Mouse (Mus musculus) stomach, postnatal 0 days (tissue): ENCODE data around the gene Slc44a4. TPM values are rescaled to one million over a fixed set of nuclear protein-coding genes. Genes with fewer than 3 reads are reported as not detected.
"Not testable (repeated sequence)": the region's sequence is repeated elsewhere in the genome, so short reads cannot be mapped to it uniquely, and the experiment has no call there.

Experiments used
- ATAC-seq: fragments of 200-750 bp; cut with Nextera tagmentation; 2 replicates; pipeline ENCODE4 v1.8.0; 2017; ENCODE audit not compliant: low FRiP score, low TSS enrichment
- DNase-seq: peaks from one replicate; pipeline ENCODE4 v3.0.0-alpha.2; 2016; ENCODE audit warnings: low spot score
- H3K27ac ChIP-seq: fragments of 300-500 bp; sonication (generic); replicated peaks from 2 replicates; pipeline ENCODE4 v1.5.1; 2014; ENCODE audit warnings: mild to moderate bottlenecking, control low read depth
- H3K27me3 ChIP-seq: fragments of 300-500 bp; sonication (generic); 2 replicates; pipeline ENCODE4 v1.6.1; 2014; ENCODE audit warnings: low read length; ENCODE audit not compliant: control insufficient read depth, insufficient read depth
- H3K36me3 ChIP-seq: fragments of 300-500 bp; sonication (generic); 2 replicates; pipeline ENCODE4 v1.6.1; 2014; ENCODE audit warnings: low read length, mixed read lengths; ENCODE audit not compliant: control insufficient read depth, insufficient read depth
- H3K4me1 ChIP-seq: fragments of 300-500 bp; sonication (generic); replicated peaks from 2 replicates; pipeline ENCODE4 v1.6.1; 2014; ENCODE audit warnings: antibody characterized with exemption; ENCODE audit not compliant: control insufficient read depth, insufficient read depth
- H3K4me2 ChIP-seq: fragments of 300-500 bp; sonication (generic); replicated peaks from 2 replicates; pipeline ENCODE4 v1.6.1; 2014; ENCODE audit warnings: low read depth, mild to moderate bottlenecking, control low read depth, moderate library complexity
- H3K4me3 ChIP-seq: fragments of 300-500 bp; sonication (generic); 2 replicates; pipeline ENCODE4 v1.5.1; 2014; ENCODE audit warnings: low read depth, low read length, control low read depth
- H3K9ac ChIP-seq: fragments of 300-500 bp; sonication (generic); 2 replicates; pipeline ENCODE4 v1.6.1; 2014; ENCODE audit warnings: mild to moderate bottlenecking, low read length, control low read depth, mixed read lengths
- H3K9me3 ChIP-seq: fragments of 300-500 bp; sonication (generic); 2 replicates; pipeline ENCODE4 v1.6.1; 2016; ENCODE audit warnings: low read length; ENCODE audit not compliant: control insufficient read depth
- CTCF ChIP-seq: IDR thresholded peaks from 2 replicates; pipeline ENCODE4 v1.5.1; 2016; ENCODE audit warnings: antibody characterized with exemption, low read depth, mild to moderate bottlenecking, moderate library complexity
- EP300 ChIP-seq: optimal IDR thresholded peaks from 2 replicates; pipeline ENCODE3; 2016; ENCODE audit warnings: antibody characterized with exemption
- WGBS: fragments of 180-500 bp; shearing (Covaris S2); extraction: QIAGEN DNeasy Blood & Tissue Kit; methylation state at CpG from one replicate; pipeline ENCODE4 v1.1.7; 2014; 5-methylcytosine and 5-hydroxymethylcytosine counted together
- polyA plus RNA-seq: library from polyadenylated mRNA; unstranded; fragments of >200 nt; fragmentation: Nextera tagmentation; extraction: Ambion mirVana; gene quantifications from 2 replicates; pipeline ENCODE4 v1.2.1, GENCODE M21; 2015

Slc44a4 gene
- polyA plus RNA-seq, 1 experiment from 2014 or later, result 31.2 TPM

DNA sequence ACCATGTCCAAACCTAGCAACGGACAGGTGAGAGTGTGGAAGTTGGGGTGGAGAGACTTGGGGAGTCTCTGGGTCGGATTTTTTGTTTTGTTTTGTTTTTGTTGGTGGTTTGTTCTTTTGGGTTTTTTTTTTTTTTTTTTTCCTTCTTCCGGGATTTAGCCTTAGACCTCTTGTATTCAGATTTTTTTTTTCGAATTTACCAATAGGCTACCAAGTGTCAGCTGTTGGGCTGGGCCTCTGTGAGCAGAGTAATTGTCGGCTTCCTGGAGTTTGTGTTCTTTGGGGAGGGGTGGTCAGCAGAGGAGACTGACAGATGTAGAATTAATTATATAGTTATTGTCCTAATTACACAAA lies 14.4 kb upstream of the Slc44a4 start:
- Histone ChIP-seq H3K4me1 (no peaks in the 10 kb centered on the region), H3K27ac (peak overlapping the region; percentile 97), H3K27me3 (no peaks in the 10 kb centered on the region), H3K36me3 (peaks cover 10% of the 10 kb centered on the region; the same call in 1 of the 2 replicates), H3K4me2 (peak overlapping the region; percentile 91), H3K4me3 (peak overlapping the region; percentile 88), H3K9me3 (no peaks in the 10 kb centered on the region), H3K9ac (peak overlapping the region; percentile 93)
- WGBS, result 0% methylated on average over 5 of the region's 5 CpGs
- DNase-seq, result no peak
- TF ChIP-seq CTCF (no peak), EP300 (no peak)
- no peak for ATAC-seq

DNA sequence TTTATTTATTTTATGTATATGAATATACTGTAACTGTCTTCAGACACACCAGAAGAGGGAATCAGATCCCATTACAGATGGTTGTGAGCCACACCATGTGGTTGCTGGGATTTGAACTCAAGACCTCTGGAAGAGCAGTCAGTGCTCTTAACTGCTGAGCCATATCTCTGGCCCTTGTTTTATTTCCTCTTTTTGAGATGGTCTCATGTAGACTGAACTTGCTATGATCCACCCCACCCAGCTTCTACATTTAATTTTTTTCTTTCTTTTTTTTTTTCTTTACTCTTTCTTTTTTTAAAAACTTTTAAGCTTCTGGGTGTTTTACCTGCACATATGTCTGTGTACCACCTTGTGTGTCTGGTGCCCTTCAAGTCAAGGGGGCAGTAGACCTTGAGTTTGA lies 13.4 kb upstream of the Slc44a4 start:
- DNase-seq, H3K9me3 ChIP-seq, H3K4me1 ChIP-seq, ATAC-seq, H3K4me2 ChIP-seq, H3K27me3 ChIP-seq, H3K27ac ChIP-seq, H3K4me3 ChIP-seq, H3K9ac ChIP-seq: not testable (repeated sequence)
- peaks cover 17% of the 10 kb centered on the region for H3K36me3 ChIP-seq

DNA sequence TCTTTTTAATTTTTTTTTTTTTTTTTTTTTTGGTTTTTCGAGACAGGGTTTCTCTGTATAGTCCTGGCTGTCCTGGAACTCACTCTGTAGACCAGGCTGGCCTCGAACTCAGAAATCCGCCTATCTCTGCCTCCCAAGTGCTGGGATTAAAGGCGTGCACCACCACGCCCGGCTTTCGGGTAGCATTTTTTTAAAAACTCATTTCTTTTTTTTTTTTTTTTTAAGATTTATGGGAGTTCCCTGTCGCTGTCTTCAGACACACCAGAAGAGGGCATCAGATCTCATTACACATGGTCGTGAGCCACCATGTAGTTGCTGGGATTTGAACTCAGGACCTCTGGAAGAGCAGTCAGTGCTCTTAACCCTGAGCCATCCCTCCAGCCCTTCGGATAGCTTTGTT lies 12.3 kb upstream of the Slc44a4 start:
- H3K9ac ChIP-seq, H3K4me2 ChIP-seq, ATAC-seq, H3K9me3 ChIP-seq, H3K4me1 ChIP-seq, DNase-seq, H3K4me3 ChIP-seq, H3K27ac ChIP-seq, H3K27me3 ChIP-seq: not testable (repeated sequence)
- H3K36me3 ChIP-seq, result peaks cover 28% of the 10 kb centered on the region
- WGBS, result 81% methylated on average over 9 of the region's 10 CpGs

DNA sequence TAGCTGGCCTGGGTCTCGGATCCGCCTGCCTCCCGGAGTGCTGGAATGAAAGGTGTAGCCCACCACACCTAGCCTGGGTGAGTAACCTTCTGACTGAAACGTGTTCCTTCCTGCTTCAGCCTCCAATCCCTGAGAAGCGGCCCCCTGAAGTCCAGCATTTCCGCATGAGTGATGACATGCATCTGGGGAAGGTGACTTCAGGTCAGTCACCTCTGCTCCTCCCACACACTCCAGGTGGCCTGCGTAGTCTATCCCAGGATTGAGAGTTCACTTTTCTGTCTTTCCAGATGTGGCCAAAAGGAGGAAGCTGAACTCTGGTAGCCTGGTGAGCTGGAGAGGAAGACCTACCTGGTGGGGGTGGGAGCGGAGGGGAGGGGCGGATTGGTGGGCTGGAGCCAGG lies 11.4 kb upstream of the Slc44a4 start:
- H3K4me1 ChIP-seq, result no peaks in the 10 kb centered on the region
- H3K27ac ChIP-seq, result no peak overlapping the region
- ATAC-seq (no peak), DNase-seq (no peak)
- H3K9ac ChIP-seq, result no peak overlapping the region
- TF ChIP-seq CTCF, result no peak
- TF ChIP-seq EP300, result no peak
- no peaks in the 10 kb centered on the region for H3K27me3 ChIP-seq
- H3K4me3 ChIP-seq, result no peak overlapping the region
- 81% methylated on average over 9 of the region's 9 CpGs for WGBS
- H3K4me2 ChIP-seq, result no peak overlapping the region
- H3K9me3 ChIP-seq, result no peaks in the 10 kb centered on the region
- peaks cover 37% of the 10 kb centered on the region for H3K36me3 ChIP-seq

DNA sequence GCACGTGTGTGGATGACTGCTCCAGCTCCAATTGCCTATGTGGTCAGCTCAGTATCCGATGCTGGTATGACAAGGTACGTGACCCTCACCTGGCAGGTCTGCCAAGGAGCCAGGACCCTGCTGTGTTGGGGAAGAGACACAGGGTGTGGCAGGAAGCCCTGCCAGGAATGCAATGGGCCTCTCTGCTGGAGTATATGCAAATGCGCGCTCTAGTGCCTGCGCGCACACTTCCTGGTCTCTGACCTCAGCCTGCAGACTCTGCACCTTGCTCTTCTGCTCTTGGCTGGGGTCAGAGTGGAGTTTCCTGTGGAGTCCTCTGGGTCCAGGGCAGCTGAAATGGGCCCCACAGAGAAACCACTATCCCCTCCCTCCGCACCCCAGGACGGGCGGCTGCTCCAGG lies 3.3 kb upstream of the Slc44a4 start:
- no peak for TF ChIP-seq EP300
- TF ChIP-seq CTCF, result no peak
- Histone ChIP-seq H3K4me3 (no peak overlapping the region), H3K4me1 (no peaks in the 10 kb centered on the region), H3K36me3 (peaks cover 53% of the 10 kb centered on the region), H3K27ac (no peak overlapping the region), H3K9me3 (no peaks in the 10 kb centered on the region), H3K27me3 (no peaks in the 10 kb centered on the region), H3K4me2 (no peak overlapping the region), H3K9ac (no peak overlapping the region)
- ATAC-seq, result no peak
- DNase-seq, result no peak
- 74% methylated on average over 10 of the region's 10 CpGs for WGBS

DNA sequence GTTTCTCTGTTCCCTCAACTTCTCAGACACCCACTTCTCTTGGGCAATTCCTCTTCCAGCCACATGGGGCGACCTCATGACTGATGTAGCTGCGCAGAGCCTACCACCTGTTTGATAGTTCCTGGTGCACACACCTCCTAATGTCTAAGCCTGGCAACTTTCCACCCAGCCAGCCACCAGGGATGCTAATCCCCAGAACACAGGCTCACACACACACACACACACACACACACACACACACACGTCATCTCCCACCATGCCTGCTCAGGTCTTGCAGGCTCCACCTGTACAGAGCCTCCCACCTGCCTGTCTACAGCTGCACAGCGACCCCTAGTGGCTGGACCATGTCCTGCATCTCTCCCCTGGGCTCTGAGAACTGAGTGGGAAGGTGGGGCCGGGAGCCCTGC lies 2.3 kb upstream of the Slc44a4 start:
- H3K4me2 ChIP-seq, result no peak overlapping the region
- no peak overlapping the region for H3K4me3 ChIP-seq
- DNase-seq, result peak; percentile 94
- H3K9ac ChIP-seq, result no peak overlapping the region
- no peaks in the 10 kb centered on the region for H3K27me3 ChIP-seq
- H3K4me1 ChIP-seq, result no peaks in the 10 kb centered on the region
- no peaks in the 10 kb centered on the region for H3K9me3 ChIP-seq
- TF ChIP-seq EP300 (no peak), CTCF (peak; percentile 97)
- ATAC-seq, result peak; percentile 73
- WGBS, result 31% methylated on average over 5 of the region's 5 CpGs
- H3K27ac ChIP-seq, result no peak overlapping the region
- peaks cover 44% of the 10 kb centered on the region for H3K36me3 ChIP-seq
